Mouse (Mus musculus) stomach, postnatal 0 days (tissue): ENCODE measurements at regions not wholly inside any gene's neighbourhood (a gene's known extent, or its start where the extent isn't known, plus 50 kb on each side); places are given as distances from the start of the nearest gene placed in this dataset.

ENCODE experiments used
- ATAC-seq: fragments of 200-750 bp; cut with Nextera tagmentation; 2 replicates; pipeline ENCODE4 v1.8.0; 2017; ENCODE audit not compliant: low FRiP score, low TSS enrichment
- DNase-seq: peaks from one replicate; pipeline ENCODE4 v3.0.0-alpha.2; 2016; ENCODE audit warnings: low spot score
- H3K27ac ChIP-seq: fragments of 300-500 bp; sonication (generic); replicated peaks from 2 replicates; pipeline ENCODE4 v1.5.1; 2014; ENCODE audit warnings: mild to moderate bottlenecking, control low read depth
- H3K27me3 ChIP-seq: fragments of 300-500 bp; sonication (generic); 2 replicates; pipeline ENCODE4 v1.6.1; 2014; ENCODE audit warnings: low read length; ENCODE audit not compliant: control insufficient read depth, insufficient read depth
- H3K36me3 ChIP-seq: fragments of 300-500 bp; sonication (generic); 2 replicates; pipeline ENCODE4 v1.6.1; 2014; ENCODE audit warnings: low read length, mixed read lengths; ENCODE audit not compliant: control insufficient read depth, insufficient read depth
- H3K4me1 ChIP-seq: fragments of 300-500 bp; sonication (generic); replicated peaks from 2 replicates; pipeline ENCODE4 v1.6.1; 2014; ENCODE audit warnings: antibody characterized with exemption; ENCODE audit not compliant: control insufficient read depth, insufficient read depth
- H3K4me2 ChIP-seq: fragments of 300-500 bp; sonication (generic); replicated peaks from 2 replicates; pipeline ENCODE4 v1.6.1; 2014; ENCODE audit warnings: low read depth, mild to moderate bottlenecking, control low read depth, moderate library complexity
- H3K4me3 ChIP-seq: fragments of 300-500 bp; sonication (generic); 2 replicates; pipeline ENCODE4 v1.5.1; 2014; ENCODE audit warnings: low read depth, low read length, control low read depth
- H3K9ac ChIP-seq: fragments of 300-500 bp; sonication (generic); 2 replicates; pipeline ENCODE4 v1.6.1; 2014; ENCODE audit warnings: mild to moderate bottlenecking, low read length, control low read depth, mixed read lengths
- H3K9me3 ChIP-seq: fragments of 300-500 bp; sonication (generic); 2 replicates; pipeline ENCODE4 v1.6.1; 2016; ENCODE audit warnings: low read length; ENCODE audit not compliant: control insufficient read depth
- CTCF ChIP-seq: IDR thresholded peaks from 2 replicates; pipeline ENCODE4 v1.5.1; 2016; ENCODE audit warnings: antibody characterized with exemption, low read depth, mild to moderate bottlenecking, moderate library complexity
- EP300 ChIP-seq: optimal IDR thresholded peaks from 2 replicates; pipeline ENCODE3; 2016; ENCODE audit warnings: antibody characterized with exemption
- WGBS: fragments of 180-500 bp; shearing (Covaris S2); extraction: QIAGEN DNeasy Blood & Tissue Kit; methylation state at CpG from one replicate; pipeline ENCODE4 v1.1.7; 2014; 5-methylcytosine and 5-hydroxymethylcytosine counted together

- Histone ChIP-seq H3K27me3 (no peaks in the 10 kb centered on the region), H3K4me3 (no peak overlapping the region), H3K27ac (no peak overlapping the region), H3K4me2 (no peak overlapping the region), H3K9me3 (no peaks in the 10 kb centered on the region), H3K4me1 (no peaks in the 10 kb centered on the region; the same call in 1 of the 2 replicates), H3K9ac (no peak overlapping the region), H3K36me3 (no peaks in the 10 kb centered on the region)
- ATAC-seq (no peak; the same call in 1 of the 2 replicates), DNase-seq (no peak)
- TF ChIP-seq CTCF (no peak), EP300 (no peak)
- WGBS: 52% methylated on average over 6 of the region's 6 CpGs
Observed at GRCm38 (mm10) chr4:119029735-119030134, 68.4 kb downstream of the Lao1 start.

DNA sequence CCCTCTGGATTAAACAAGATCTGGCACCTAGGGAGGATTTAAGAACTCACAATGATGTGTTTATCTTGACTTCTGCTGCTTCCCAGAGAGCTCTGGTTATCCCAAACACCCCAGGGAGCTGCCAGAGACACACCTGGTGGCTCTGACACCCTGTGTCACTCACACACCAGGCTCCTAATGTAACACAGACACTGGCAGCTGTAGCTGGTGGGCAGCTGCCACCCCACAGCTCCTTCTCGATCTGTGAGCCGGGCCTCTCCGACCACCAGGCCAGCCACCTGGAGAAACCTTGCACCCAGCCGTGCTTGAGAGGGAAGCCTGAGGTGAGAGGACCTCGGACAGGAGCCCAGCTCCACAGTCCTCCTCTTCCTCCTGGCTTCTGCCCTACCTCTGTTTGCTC is 69.5 kb downstream of the Lao1 start:
- TF ChIP-seq CTCF (no peak), EP300 (no peak)
- ATAC-seq: no peak
- no peak for DNase-seq
- Histone ChIP-seq H3K36me3 (no peaks in the 10 kb centered on the region), H3K4me1 (no peaks in the 10 kb centered on the region; the same call in 1 of the 2 replicates), H3K4me3 (no peak overlapping the region), H3K9ac (no peak overlapping the region), H3K4me2 (no peak overlapping the region), H3K27ac (no peak overlapping the region), H3K27me3 (no peaks in the 10 kb centered on the region), H3K9me3 (no peaks in the 10 kb centered on the region)
- WGBS: 40% methylated on average over 5 of the region's 5 CpGs

DNA sequence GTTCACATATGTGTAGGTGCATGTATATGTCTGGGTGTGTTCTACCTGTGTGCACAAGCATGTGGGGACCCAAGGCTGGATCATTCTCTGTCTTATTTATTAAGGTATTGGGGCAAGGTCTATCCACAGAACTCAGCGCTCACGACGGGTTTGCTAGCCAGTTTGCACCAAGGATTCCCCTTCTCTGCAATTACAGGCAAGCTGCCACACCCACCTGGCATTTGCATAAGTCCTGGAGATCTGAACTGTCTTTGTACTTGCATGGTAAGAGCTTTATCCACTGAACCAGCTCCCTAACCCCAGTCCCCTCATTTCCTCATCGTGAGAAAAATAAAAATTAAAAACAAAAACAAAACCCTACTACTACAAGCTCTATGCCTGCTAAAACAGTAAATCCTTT is 71.6 kb downstream of the Lao1 start:
- no peak overlapping the region for H3K9ac ChIP-seq
- H3K36me3 ChIP-seq: no peaks in the 10 kb centered on the region
- WGBS: 48% methylated on average over 4 of the region's 4 CpGs
- TF ChIP-seq EP300 (no peak), CTCF (no peak)
- no peak overlapping the region for H3K4me3 ChIP-seq
- ATAC-seq (no peak), DNase-seq (no peak)
- H3K4me1 ChIP-seq: no peaks in the 10 kb centered on the region; the same call in 1 of the 2 replicates
- H3K4me2 ChIP-seq: no peak overlapping the region
- no peaks in the 10 kb centered on the region for H3K27me3 ChIP-seq
- no peak overlapping the region for H3K27ac ChIP-seq
- no peaks in the 10 kb centered on the region for H3K9me3 ChIP-seq

GRCm38 (mm10) chr4:119036582-119036981 is 71.9 kb upstream of the Slc2a1 start:
- TF ChIP-seq EP300 (no peak), CTCF (no peak)
- Histone ChIP-seq H3K36me3 (no peaks in the 10 kb centered on the region), H3K4me3 (no peak overlapping the region), H3K4me1 (no peaks in the 10 kb centered on the region), H3K27ac (no peak overlapping the region), H3K9me3 (no peaks in the 10 kb centered on the region), H3K4me2 (no peak overlapping the region), H3K27me3 (no peaks in the 10 kb centered on the region), H3K9ac (no peak overlapping the region)
- no peak for ATAC-seq
- no peak for DNase-seq
- WGBS: 85% methylated on average over 5 of the region's 5 CpGs

- TF ChIP-seq EP300 (no peak), CTCF (no peak)
- H3K27ac ChIP-seq: no peak overlapping the region
- no peak overlapping the region for H3K4me2 ChIP-seq
- no peak overlapping the region for H3K4me3 ChIP-seq
- no peak overlapping the region for H3K9ac ChIP-seq
- no peaks in the 10 kb centered on the region for H3K9me3 ChIP-seq
- ATAC-seq: peak; percentile 88
- WGBS: 78% methylated on average over 6 of the region's 6 CpGs
- no peaks in the 10 kb centered on the region for H3K36me3 ChIP-seq
- DNase-seq: no peak
- no peaks in the 10 kb centered on the region for H3K4me1 ChIP-seq
- no peaks in the 10 kb centered on the region for H3K27me3 ChIP-seq
Observed at GRCm38 (mm10) chr4:119040041-119040440, 68.5 kb upstream of the Slc2a1 start.

GRCm38 (mm10) chr4:119041616-119042015 is 66.9 kb upstream of the Slc2a1 start:
- 67% methylated on average over 6 of the region's 6 CpGs for WGBS
- H3K4me2 ChIP-seq: no peak overlapping the region
- H3K36me3 ChIP-seq: no peaks in the 10 kb centered on the region
- TF ChIP-seq EP300 (no peak), CTCF (no peak)
- H3K9me3 ChIP-seq: no peaks in the 10 kb centered on the region
- no peaks in the 10 kb centered on the region for H3K4me1 ChIP-seq
- DNase-seq (no peak), ATAC-seq (no peak)
- no peak overlapping the region for H3K27ac ChIP-seq
- H3K4me3 ChIP-seq: no peak overlapping the region
- no peaks in the 10 kb centered on the region for H3K27me3 ChIP-seq
- no peak overlapping the region for H3K9ac ChIP-seq
